Mouse (Mus musculus) lung, embryonic 15.5 days (tissue): ENCODE measurements at regions not wholly inside any gene's neighbourhood (a gene's known extent, or its start where the extent isn't known, plus 50 kb on each side); places are given as distances from the start of the nearest gene placed in this dataset.

ENCODE experiments used
- ATAC-seq: fragments of 200-750 bp; cut with Nextera tagmentation; 2 replicates; pipeline ENCODE4 v1.8.0; 2017; ENCODE audit warnings: moderate number of reproducible peaks, borderline replicate concordance; ENCODE audit not compliant: low FRiP score, low TSS enrichment; ENCODE audit errors: extremely low read depth
- H3K27ac ChIP-seq: fragments of 300-500 bp; sonication (generic); 2 replicates; pipeline ENCODE4 v1.5.1; 2015; ENCODE audit warnings: moderate library complexity, mild to moderate bottlenecking, inconsistent platforms
- H3K27me3 ChIP-seq: fragments of 300-500 bp; sonication (generic); 2 replicates; pipeline ENCODE4 v1.6.1; 2015; ENCODE audit warnings: inconsistent platforms
- H3K36me3 ChIP-seq: fragments of 300-500 bp; sonication (generic); 2 replicates; pipeline ENCODE4 v1.6.1; 2015; ENCODE audit warnings: inconsistent platforms
- H3K4me1 ChIP-seq: fragments of 300-500 bp; sonication (generic); 2 replicates; pipeline ENCODE4 v1.6.1; 2015; ENCODE audit warnings: inconsistent platforms
- H3K4me2 ChIP-seq: fragments of 300-500 bp; sonication (generic); 2 replicates; pipeline ENCODE4 v1.6.1; 2015; ENCODE audit warnings: inconsistent platforms, mild to moderate bottlenecking, moderate library complexity
- H3K4me3 ChIP-seq: fragments of 300-500 bp; sonication (generic); 2 replicates; pipeline ENCODE4 v1.5.1; 2015; ENCODE audit warnings: mild to moderate bottlenecking, inconsistent platforms
- H3K9ac ChIP-seq: fragments of 300-500 bp; sonication (generic); 2 replicates; pipeline ENCODE4 v1.6.1; 2015; ENCODE audit warnings: inconsistent platforms
- H3K9me3 ChIP-seq: fragments of 300-500 bp; sonication (generic); 2 replicates; pipeline ENCODE4 v1.6.1; 2016; ENCODE audit warnings: inconsistent platforms
- WGBS: fragments of 180-500 bp; shearing (Covaris S2); methylation state at CpG from one replicate; pipeline ENCODE4 v1.1.7; 2015; 5-methylcytosine and 5-hydroxymethylcytosine counted together

DNA sequence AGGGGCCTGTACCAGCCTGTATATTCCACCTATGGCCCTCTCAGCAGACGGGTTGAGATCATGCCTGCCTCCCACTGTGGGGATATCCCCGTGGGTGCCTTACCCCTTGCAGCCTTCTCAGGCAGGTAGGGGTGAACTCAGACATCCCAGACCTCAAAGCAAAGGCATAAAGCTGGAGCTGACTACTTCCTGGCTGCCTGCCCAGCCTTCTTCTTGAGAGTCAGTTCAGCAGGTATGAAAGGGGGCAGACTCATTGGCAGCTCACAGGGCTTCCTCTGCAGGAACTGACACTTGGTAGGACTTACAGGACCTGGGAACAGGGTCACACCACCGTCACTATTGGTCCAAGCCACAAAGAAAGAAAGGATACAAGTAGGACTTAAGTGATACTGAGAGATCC, 69.9 kb downstream of the Cpn2 start:
- Histone ChIP-seq H3K4me3 (no peak overlapping the region), H3K36me3 (no peaks in the 10 kb centered on the region), H3K9me3 (no peaks in the 10 kb centered on the region), H3K4me2 (no peak overlapping the region), H3K27me3 (no peaks in the 10 kb centered on the region), H3K27ac (no peak overlapping the region), H3K4me1 (peaks cover 37% of the 10 kb centered on the region), H3K9ac (no peak overlapping the region)
- no peak for ATAC-seq
- WGBS, result 56% methylated on average over 3 of the region's 3 CpGs

- H3K27ac ChIP-seq, result no peak overlapping the region
- H3K9ac ChIP-seq, result no peak overlapping the region
- H3K9me3 ChIP-seq, result no peaks in the 10 kb centered on the region
- 27% methylated on average over 4 of the region's 4 CpGs for WGBS
- H3K4me1 ChIP-seq, result peaks cover 25% of the 10 kb centered on the region
- no peaks in the 10 kb centered on the region for H3K36me3 ChIP-seq
- H3K4me3 ChIP-seq, result no peak overlapping the region
- H3K27me3 ChIP-seq, result no peaks in the 10 kb centered on the region
- H3K4me2 ChIP-seq, result no peak overlapping the region
- no peak for ATAC-seq
These were observed 67.5 kb downstream of the Cpn2 start for GRCm38 (mm10) chr16:30199836-30200235.

- H3K4me1 ChIP-seq, result peaks cover 24% of the 10 kb centered on the region
- H3K9ac ChIP-seq, result no peak overlapping the region
- no peaks in the 10 kb centered on the region for H3K27me3 ChIP-seq
- no peak overlapping the region for H3K27ac ChIP-seq
- no peaks in the 10 kb centered on the region for H3K9me3 ChIP-seq
- 41% methylated on average over 4 of the region's 4 CpGs for WGBS
- peak; percentile 50; the same call in 1 of the 2 replicates for ATAC-seq
- no peak overlapping the region for H3K4me3 ChIP-seq
- no peak overlapping the region for H3K4me2 ChIP-seq
- H3K36me3 ChIP-seq, result no peaks in the 10 kb centered on the region
These were observed 63.2 kb downstream of the Cpn2 start for GRCm38 (mm10) chr16:30204144-30204543.

DNA sequence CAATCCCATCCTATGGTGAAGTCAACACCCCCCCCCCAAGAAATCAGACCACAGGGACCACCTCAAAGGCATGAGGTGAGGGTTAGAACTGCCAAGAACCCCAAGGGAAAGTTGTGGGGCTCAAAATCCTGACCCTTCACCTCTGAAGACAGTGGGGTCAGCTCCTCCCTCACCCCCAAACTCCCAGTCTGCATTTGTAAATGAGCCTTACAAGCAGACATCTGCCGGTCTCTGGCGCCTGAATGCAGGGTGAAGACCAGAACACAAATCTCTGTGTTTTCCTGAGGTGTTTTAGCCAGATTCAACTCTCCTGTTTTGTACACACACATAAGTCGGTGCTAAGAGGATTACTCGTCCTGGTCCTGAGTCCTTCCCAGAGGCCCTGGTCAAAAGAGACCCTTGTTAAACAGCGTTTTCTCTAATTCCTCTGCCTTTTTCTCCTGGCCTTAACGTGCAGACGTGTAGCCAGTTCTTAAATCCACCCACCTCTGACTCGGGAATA, 61.9 kb downstream of the Cpn2 start:
- no peak overlapping the region for H3K4me2 ChIP-seq
- no peaks in the 10 kb centered on the region for H3K9me3 ChIP-seq
- no peak overlapping the region for H3K27ac ChIP-seq
- no peaks in the 10 kb centered on the region for H3K27me3 ChIP-seq
- 37% methylated on average over 8 of the region's 8 CpGs for WGBS
- peaks cover 19% of the 10 kb centered on the region for H3K4me1 ChIP-seq
- no peak for ATAC-seq
- H3K36me3 ChIP-seq, result no peaks in the 10 kb centered on the region
- H3K9ac ChIP-seq, result no peak overlapping the region
- H3K4me3 ChIP-seq, result no peak overlapping the region

DNA sequence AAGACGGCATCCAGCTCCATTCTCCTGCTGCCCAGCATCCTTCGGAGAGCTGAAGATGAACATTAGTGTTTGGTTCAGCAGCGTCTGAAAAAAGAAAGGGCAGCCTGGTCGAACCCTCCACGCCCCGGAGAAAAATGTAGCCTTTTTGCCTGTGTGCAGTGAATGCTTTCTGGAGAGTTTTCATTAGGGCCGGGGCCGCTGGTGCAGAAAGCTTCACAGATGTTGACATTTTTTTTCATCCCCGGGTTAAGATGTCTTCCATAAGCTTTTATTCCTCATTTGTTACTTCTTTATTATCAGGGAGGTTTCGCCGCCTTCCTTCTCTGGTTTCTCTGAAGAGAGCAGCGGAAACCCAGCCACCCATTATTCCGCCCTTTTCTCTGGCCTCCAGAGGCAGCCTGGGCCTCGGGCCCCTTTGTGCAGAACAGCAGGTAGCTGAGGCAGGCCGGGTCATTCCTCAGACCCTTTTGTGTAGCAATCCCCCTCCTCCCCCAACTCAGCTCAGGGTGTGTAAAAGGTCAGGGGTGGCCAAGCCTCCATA, 61.4 kb downstream of the Cpn2 start:
- Histone ChIP-seq H3K27ac (no peak overlapping the region), H3K9ac (no peak overlapping the region), H3K36me3 (no peaks in the 10 kb centered on the region), H3K4me2 (no peak overlapping the region), H3K4me1 (peaks cover 19% of the 10 kb centered on the region), H3K9me3 (no peaks in the 10 kb centered on the region), H3K27me3 (no peaks in the 10 kb centered on the region), H3K4me3 (no peak overlapping the region)
- 39% methylated on average over 15 of the region's 15 CpGs for WGBS
- ATAC-seq, result no peak
